Mouse (Mus musculus) midbrain, embryonic 16.5 days (tissue): ENCODE measurements around the gene Kat6b. TPM values are rescaled to one million over a fixed set of nuclear protein-coding genes. Genes with fewer than 3 reads are reported as not detected.

Experiments used
- ATAC-seq: fragments of 200-750 bp; cut with Nextera tagmentation; 2 replicates; pipeline ENCODE4 v1.8.0; 2017; ENCODE audit warnings: moderate TSS enrichment
- H3K27ac ChIP-seq: fragments of 300-500 bp; sonication (generic); 2 replicates; pipeline ENCODE4 v1.5.1; 2014; ENCODE audit warnings: mild to moderate bottlenecking, low read length, mixed read lengths
- H3K27me3 ChIP-seq: fragments of 300-500 bp; sonication (generic); 2 replicates; pipeline ENCODE4 v1.6.1; 2014; ENCODE audit warnings: low read depth, low read length, mixed read lengths; ENCODE audit not compliant: control insufficient read depth, insufficient read depth
- H3K36me3 ChIP-seq: fragments of 300-500 bp; sonication (generic); 2 replicates; pipeline ENCODE4 v1.6.1; 2014; ENCODE audit warnings: mild to moderate bottlenecking, low read length, moderate library complexity, mixed read lengths; ENCODE audit not compliant: control insufficient read depth, insufficient read depth
- H3K4me1 ChIP-seq: fragments of 300-500 bp; sonication (generic); 2 replicates; pipeline ENCODE4 v1.6.1; 2014; ENCODE audit warnings: mild to moderate bottlenecking, low read length, mixed read lengths; ENCODE audit not compliant: control insufficient read depth, insufficient read depth
- H3K4me2 ChIP-seq: fragments of 300-500 bp; sonication (generic); 2 replicates; pipeline ENCODE4 v1.6.1; 2014; ENCODE audit warnings: mild to moderate bottlenecking, low read length, mixed read lengths
- H3K4me3 ChIP-seq: fragments of 300-500 bp; sonication (generic); 2 replicates; pipeline ENCODE4 v1.5.1; 2014; ENCODE audit warnings: low read depth, mild to moderate bottlenecking, low read length, moderate library complexity, mixed read lengths
- H3K9ac ChIP-seq: fragments of 300-500 bp; sonication (generic); 2 replicates; pipeline ENCODE4 v1.6.1; 2014; ENCODE audit warnings: low read depth, low read length, mixed read lengths
- H3K9me3 ChIP-seq: fragments of 300-500 bp; sonication (generic); replicated peaks from 2 replicates; pipeline ENCODE4 v1.6.1; 2014; ENCODE audit warnings: mild to moderate bottlenecking, low read length, mixed read lengths; ENCODE audit not compliant: control insufficient read depth, poor library complexity, severe bottlenecking
- WGBS: fragments of 180-500 bp; shearing (Covaris S2); extraction: QIAGEN DNeasy Blood & Tissue Kit; methylation state at CpG from one replicate; pipeline ENCODE4 v1.1.7; 2014; 5-methylcytosine and 5-hydroxymethylcytosine counted together
- polyA plus RNA-seq: library from polyadenylated mRNA; unstranded; fragments of >200 nt; fragmentation: Nextera tagmentation; extraction: Ambion mirVana; gene quantifications from 2 replicates; pipeline ENCODE4 v1.2.1, GENCODE M21; 2015

The Kat6b gene
- polyA plus RNA-seq, 1 experiment from 2014 or later, result 17.2 TPM

DNA sequence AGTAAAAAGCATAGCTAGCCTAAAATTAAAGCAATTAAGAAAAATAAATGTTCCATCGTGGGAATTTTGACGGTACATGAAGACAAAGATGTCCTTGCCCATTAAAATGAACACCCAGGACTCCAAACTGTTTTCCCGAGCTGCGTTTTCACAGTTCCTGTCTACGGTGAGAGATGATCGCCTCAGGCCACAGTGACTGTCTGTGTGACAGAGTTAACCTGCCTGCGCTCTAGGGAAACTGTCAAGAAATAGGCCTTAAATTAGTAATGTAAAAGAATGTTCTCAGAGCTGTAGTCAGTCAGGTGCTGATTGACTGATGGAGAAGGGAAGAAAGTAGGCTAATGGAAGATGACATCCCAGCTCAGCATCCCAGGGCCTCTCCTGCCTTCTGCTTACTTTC lies 87.6 kb downstream of the Kat6b start:
- WGBS, result 65% methylated on average over 7 of the region's 7 CpGs
- H3K9me3 ChIP-seq, result no peaks in the 10 kb centered on the region
- no peak overlapping the region for H3K4me2 ChIP-seq
- peak overlapping the region; percentile 66; the same call in 1 of the 2 replicates for H3K27ac ChIP-seq
- no peaks in the 10 kb centered on the region for H3K36me3 ChIP-seq
- H3K9ac ChIP-seq, result no peak overlapping the region
- peaks cover 17% of the 10 kb centered on the region for H3K4me1 ChIP-seq
- 0 out of 2 replicates have a peak, but pooled peaks have one; percentile 54 for ATAC-seq
- no peak overlapping the region for H3K4me3 ChIP-seq
- H3K27me3 ChIP-seq, result no peaks in the 10 kb centered on the region

DNA sequence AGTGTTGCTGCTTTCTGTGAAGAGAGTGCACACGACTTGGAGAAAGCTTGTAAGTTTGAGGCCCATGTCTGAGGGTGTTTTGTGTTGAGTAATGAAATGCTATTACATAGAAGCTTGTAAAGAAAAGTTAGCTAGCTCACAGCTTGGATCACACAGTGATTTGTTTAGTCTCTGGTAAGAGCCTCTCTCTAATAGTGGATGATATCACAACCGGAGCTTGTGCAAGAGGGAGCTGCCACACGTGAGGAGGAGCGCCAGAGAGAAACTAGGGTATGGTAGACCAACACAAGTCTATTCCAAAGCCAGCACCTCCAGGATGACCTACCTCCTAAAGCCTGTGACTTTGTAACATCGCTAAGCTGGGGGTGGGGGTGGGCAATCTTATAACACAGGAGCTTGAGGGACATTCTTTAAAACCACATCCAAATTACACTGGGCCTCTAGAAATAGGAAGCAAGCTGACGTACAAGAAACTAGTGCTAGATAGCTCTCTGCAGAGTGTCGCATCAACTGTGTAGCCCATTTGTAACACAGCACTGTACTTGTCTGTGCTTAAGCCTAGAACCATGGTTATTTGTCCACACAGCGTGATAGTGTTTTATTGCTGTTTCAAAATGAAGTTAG lies 93.6 kb downstream of the Kat6b start:
- Histone ChIP-seq H3K4me2 (no peak overlapping the region), H3K4me1 (peaks cover 4% of the 10 kb centered on the region), H3K27me3 (no peaks in the 10 kb centered on the region), H3K36me3 (no peaks in the 10 kb centered on the region), H3K9me3 (no peaks in the 10 kb centered on the region), H3K4me3 (no peak overlapping the region), H3K27ac (no peak overlapping the region), H3K9ac (no peak overlapping the region)
- ATAC-seq, result no peak
- WGBS, result 87% methylated on average over 8 of the region's 8 CpGs

DNA sequence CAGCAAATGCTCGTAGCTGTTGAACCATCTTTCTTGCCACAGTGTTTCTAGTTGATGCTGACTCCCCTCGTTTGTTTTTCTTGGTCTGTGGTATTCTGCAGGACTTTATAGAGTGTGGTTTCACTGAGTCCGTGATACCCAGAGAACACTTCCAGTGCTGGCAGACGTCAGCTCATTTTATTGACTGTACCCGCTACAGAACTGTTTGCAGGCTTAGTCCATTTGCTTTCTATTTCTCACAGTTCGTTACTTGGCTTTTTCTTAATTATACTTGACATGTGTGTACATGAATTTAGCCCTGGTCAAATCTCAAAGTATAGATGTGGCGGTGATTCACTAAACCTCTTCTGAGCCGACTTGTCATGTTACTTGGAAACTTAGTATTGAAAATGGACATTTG lies 95.6 kb downstream of the Kat6b start:
- no peaks in the 10 kb centered on the region for H3K9me3 ChIP-seq
- H3K9ac ChIP-seq, result no peak overlapping the region
- no peak for ATAC-seq
- H3K4me1 ChIP-seq, result peaks cover 7% of the 10 kb centered on the region
- H3K27ac ChIP-seq, result no peak overlapping the region
- H3K4me3 ChIP-seq, result no peak overlapping the region
- H3K27me3 ChIP-seq, result no peaks in the 10 kb centered on the region
- no peak overlapping the region for H3K4me2 ChIP-seq
- H3K36me3 ChIP-seq, result no peaks in the 10 kb centered on the region
- WGBS, result 75% methylated on average over 8 of the region's 8 CpGs

DNA sequence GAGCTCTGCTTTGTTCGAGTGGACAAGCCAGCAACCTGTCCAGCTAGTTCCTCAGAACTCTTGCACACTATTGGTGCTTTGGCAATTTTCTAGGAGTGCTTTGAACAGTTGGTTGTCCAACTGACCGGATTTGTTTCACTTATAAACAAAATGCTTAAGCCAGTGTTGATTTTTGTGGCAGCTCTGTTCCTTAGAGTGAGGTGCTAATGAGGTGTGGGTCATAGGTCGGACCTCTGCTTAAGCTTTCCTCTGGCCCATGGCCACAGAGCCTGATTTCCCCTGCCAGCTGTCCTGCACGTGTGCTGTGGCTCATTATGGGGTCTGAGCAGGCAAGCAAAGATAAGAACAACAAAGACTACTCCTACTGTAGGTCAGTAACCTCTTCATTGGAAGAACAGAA lies 100.0 kb downstream of the Kat6b start:
- 6% methylated on average over 4 of the region's 4 CpGs for WGBS
- Histone ChIP-seq H3K27me3 (no peaks in the 10 kb centered on the region), H3K27ac (no peak overlapping the region), H3K9me3 (no peaks in the 10 kb centered on the region), H3K4me2 (no peak overlapping the region), H3K4me3 (no peak overlapping the region), H3K4me1 (peaks cover 35% of the 10 kb centered on the region), H3K9ac (no peak overlapping the region), H3K36me3 (no peaks in the 10 kb centered on the region)
- ATAC-seq, result no peak

DNA sequence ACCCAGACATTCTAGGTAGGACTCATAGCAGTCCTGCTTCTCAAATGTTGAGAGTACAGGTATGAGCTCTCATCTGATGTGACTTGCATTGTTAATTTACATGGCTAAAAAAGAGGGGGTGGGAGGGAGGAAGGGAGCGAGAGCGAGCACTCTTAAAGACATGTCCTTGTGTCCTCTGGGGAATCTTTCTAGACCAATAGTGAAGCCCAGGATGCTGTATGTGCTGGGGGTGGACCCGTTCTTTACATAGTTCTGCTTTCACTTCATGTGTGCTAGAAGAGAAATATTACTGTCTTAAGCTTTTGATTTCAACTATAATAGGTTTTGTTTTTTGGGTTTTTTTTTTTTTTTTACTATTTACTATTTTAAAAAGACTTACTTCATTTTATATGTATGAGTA lies 101.1 kb downstream of the Kat6b start:
- H3K27me3 ChIP-seq, result no peaks in the 10 kb centered on the region
- no peak overlapping the region for H3K4me3 ChIP-seq
- H3K9ac ChIP-seq, result no peak overlapping the region
- no peaks in the 10 kb centered on the region for H3K9me3 ChIP-seq
- no peak overlapping the region for H3K4me2 ChIP-seq
- no peaks in the 10 kb centered on the region for H3K36me3 ChIP-seq
- H3K4me1 ChIP-seq, result peaks cover 44% of the 10 kb centered on the region
- no peak overlapping the region for H3K27ac ChIP-seq
- ATAC-seq, result no peak
- WGBS, result 83% methylated on average over 3 of the region's 3 CpGs

DNA sequence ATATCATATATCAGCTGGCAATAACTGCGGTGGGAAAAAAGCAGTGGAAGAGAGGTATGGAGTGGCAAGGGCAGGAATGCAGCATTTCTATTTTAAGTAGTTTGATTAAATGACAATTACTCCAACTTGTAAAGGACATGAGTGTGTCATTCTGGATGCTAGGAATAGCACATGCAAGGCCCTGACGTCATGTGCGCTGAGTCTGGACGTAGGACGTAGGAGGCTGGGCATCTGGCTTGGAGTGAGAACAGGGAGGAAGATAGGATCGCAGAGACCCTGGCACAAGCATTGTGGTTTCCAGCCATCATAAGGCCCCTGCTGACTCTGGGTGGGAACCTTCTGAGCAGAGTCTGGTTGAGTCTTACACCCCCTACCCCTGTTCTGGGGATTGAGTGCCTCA lies 101.8 kb downstream of the Kat6b start:
- H3K9me3 ChIP-seq, result no peaks in the 10 kb centered on the region
- peaks cover 41% of the 10 kb centered on the region for H3K4me1 ChIP-seq
- H3K27me3 ChIP-seq, result no peaks in the 10 kb centered on the region
- WGBS, result 58% methylated on average over 6 of the region's 6 CpGs
- 0 out of 2 replicates have a peak overlapping the region, but pooled peaks have one; percentile 11 for H3K27ac ChIP-seq
- H3K9ac ChIP-seq, result no peak overlapping the region
- no peaks in the 10 kb centered on the region for H3K36me3 ChIP-seq
- ATAC-seq, result no peak
- no peak overlapping the region for H3K4me2 ChIP-seq
- no peak overlapping the region for H3K4me3 ChIP-seq

DNA sequence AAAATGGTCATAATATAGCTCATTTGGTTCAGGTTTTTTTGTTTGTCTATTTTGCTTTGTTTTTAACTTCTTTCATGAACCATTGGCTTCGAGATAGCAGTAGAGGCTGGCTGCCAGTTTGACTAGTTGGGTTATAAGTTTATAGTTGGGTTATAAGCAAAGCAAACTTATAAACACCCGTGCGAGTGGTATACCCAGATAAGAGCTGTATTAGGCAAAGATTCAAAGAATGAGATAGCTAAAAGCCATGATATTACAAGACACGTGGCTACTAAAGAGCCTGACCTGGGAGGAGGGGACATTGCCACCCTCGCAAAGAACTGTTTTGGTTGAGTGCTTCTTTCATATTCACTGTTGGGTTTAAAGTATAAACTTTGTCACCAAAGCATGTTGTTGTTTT lies 102.6 kb downstream of the Kat6b start:
- Histone ChIP-seq H3K9ac (no peak overlapping the region), H3K4me2 (no peak overlapping the region), H3K27me3 (no peaks in the 10 kb centered on the region), H3K4me3 (no peak overlapping the region), H3K4me1 (peaks cover 41% of the 10 kb centered on the region), H3K9me3 (no peaks in the 10 kb centered on the region), H3K27ac (no peak overlapping the region), H3K36me3 (no peaks in the 10 kb centered on the region)
- 72% methylated on average over 5 of the region's 5 CpGs for WGBS
- ATAC-seq, result no peak

DNA sequence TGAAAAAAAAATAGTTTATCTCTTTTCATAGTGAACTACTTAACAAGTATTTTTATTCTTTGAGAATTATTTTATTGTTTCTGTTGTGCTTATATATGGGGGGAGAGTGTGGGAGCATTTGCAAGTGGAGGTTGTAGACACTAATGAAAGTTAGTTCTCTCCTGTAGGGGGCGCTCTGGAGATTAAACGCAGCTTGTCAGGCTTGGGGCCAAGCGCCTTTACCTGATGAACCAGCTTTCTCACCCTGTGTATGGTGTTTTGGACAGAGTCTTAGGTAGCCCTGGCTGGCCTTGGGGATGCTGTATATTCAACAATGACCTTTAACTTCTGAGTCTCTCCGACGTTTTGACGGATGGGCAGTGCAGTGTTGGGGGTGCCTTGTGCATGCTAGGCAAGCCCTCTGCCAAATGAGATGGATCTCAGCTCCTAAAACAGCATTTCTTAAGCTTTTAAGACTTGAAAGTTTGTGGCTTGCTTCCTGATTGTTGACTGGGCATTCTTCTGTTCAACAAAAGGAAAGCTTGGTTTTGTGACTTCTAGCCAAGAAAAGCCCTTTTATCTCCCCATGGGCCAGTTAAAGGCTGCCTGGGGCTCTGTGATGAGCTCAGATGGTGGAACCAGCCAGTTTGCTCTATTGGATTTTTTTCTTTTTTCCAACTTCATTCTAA lies 103.4 kb downstream of the Kat6b start:
- Histone ChIP-seq H3K9ac (no peak overlapping the region), H3K4me2 (no peak overlapping the region), H3K36me3 (no peaks in the 10 kb centered on the region), H3K4me1 (peaks cover 41% of the 10 kb centered on the region), H3K27me3 (no peaks in the 10 kb centered on the region), H3K4me3 (no peak overlapping the region), H3K9me3 (no peaks in the 10 kb centered on the region), H3K27ac (no peak overlapping the region)
- ATAC-seq, result no peak
- 4% methylated on average over 6 of the region's 6 CpGs for WGBS

DNA sequence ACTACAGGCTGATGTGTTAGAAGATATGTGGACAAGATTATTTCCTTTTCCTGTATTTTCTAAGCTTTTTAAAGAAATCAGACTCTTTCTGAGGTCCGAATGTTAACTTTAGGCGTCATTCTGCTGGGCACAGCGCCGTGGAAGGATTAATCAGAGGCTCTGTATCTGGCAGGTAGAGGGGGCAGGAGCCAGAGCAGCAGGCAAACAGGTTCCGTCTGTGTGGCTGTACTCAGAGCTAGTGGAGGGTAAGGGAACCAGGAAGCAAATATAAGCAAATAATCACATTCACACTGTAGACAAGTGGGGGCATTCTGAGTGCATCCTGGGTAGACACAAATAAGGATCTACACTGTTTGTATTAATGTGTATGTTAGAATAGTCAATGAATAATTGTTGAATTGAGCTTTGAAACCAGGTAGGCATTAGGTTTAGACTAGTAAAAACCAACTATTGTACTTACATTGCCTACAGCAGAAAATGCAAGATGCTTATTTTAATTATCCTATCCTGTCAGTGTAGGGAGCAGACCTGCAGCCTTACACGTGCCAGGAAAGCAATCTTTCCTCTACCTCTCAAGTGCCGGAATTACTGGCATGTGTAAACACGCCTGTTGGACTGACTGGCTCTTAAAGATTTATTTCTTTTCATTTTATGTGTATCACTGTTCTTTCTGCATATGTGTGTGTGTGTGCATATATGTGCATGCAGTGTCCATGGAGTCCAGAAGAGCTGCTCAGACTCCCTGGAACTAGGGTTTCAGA lies 104.4 kb downstream of the Kat6b start:
- Histone ChIP-seq H3K27me3 (no peaks in the 10 kb centered on the region), H3K4me1 (peaks cover 44% of the 10 kb centered on the region)

More for the DNA sequence above, 104.4 kb downstream of the Kat6b start:
- Histone ChIP-seq H3K9me3 (no peaks in the 10 kb centered on the region), H3K9ac (no peak overlapping the region), H3K36me3 (no peaks in the 10 kb centered on the region), H3K27ac (no peak overlapping the region), H3K4me2 (no peak overlapping the region), H3K4me3 (no peak overlapping the region)
- ATAC-seq, result no peak
- WGBS, result 48% methylated on average over 8 of the region's 8 CpGs
